ENCODE assay signal across 8 mouse cellular contexts in genomic region chr11:100527458-100528374, GRCm38 (mm10). TPM values are rescaled to one million over a fixed set of nuclear protein-coding genes. Genes with fewer than 3 reads are reported as not detected.
A peak's percentile ranks its signal among the peaks of the same experiment; 100 is the strongest.
DNase-seq lines count a peak whose midpoint lies in the region; ATAC-seq lines count a peak whose summit lies in the region.

TSS of gene Acly (minus strand) at chr11:100528000.

- peaks cover 26% of the 10 kb centered on the region for H3K4me1 ChIP-seq in hindbrain, embryonic 14.5 days (replicated peaks; ENCODE audit: control insufficient read depth, insufficient read depth, low read length)

- DNase-seq in R1 (ENCODE audit: low read depth, low spot score) = peak; percentile 100
- DNase-seq in cerebellum, postnatal 25 days = peak; percentile 97 to 100
- peak; percentile 95 to 96 for DNase-seq in frontal cortex, postnatal 25 days (ENCODE audit: low spot score in 2 of 2)
- peak; percentile 98 for DNase-seq in hindbrain, embryonic 14.5 days (ENCODE audit: low spot score)
- DNase-seq in layer of hippocampus, postnatal 36 days = peak; percentile 97
- peak; percentile 99 for DNase-seq in lung, postnatal 36 days
- peak; percentile 99 for DNase-seq in retina, postnatal 1 day
- DNase-seq in urinary bladder, adult 18-20 months (ENCODE audit: low spot score in 2 of 2) = peak; percentile 90 to 98

- H3K9me3 ChIP-seq in hindbrain, embryonic 14.5 days (ENCODE audit: control insufficient read depth, low read length) = no peaks in the 10 kb centered on the region

- whole genome bisulfite sequencing in hindbrain, embryonic 14.5 days = under 1% methylated on average over 54 of the region's 54 CpGs

- no peaks in the 10 kb centered on the region for H3K27me3 ChIP-seq in hindbrain, embryonic 14.5 days (ENCODE audit: control insufficient read depth, insufficient read depth, low read length)

- peak within 1 kb of the TSS; percentile 83 for H3K4me2 ChIP-seq in hindbrain, embryonic 14.5 days (replicated peaks)

- peak within 1 kb of the TSS; percentile 88 for H3K27ac ChIP-seq in hindbrain, embryonic 14.5 days

- peaks cover 12% of the 10 kb centered on the region for H3K36me3 ChIP-seq in hindbrain, embryonic 14.5 days (replicated peaks; ENCODE audit: control insufficient read depth, insufficient read depth)

- ATAC-seq in hindbrain, embryonic 14.5 days (ENCODE audit: low FRiP score) = peak; percentile 98

- H3K9ac ChIP-seq in hindbrain, embryonic 14.5 days = peak within 1 kb of the TSS; percentile 76

- H3K4me3 ChIP-seq in hindbrain, embryonic 14.5 days (replicated peaks; ENCODE audit: low read length) = peak within 1 kb of the TSS; percentile 68

RNA-seq across cellular contexts. Expression of gene Acly, which starts in this region (rescaled TPM):
- polyA plus RNA-seq in hindbrain, embryonic 14.5 days (2014; fragmentation: Nextera tagmentation; extraction: Ambion mirVana) = 224 and 244 TPM in 2 replicates
- total RNA-seq in layer of hippocampus, postnatal 36 days (2021) = 100 to 1,000 TPM; 103 to 109 TPM

Comparison
In these comparisons a context has a peak if more than half of its experiments do, and no peak if none do; other contexts are left out.
1. Peak in every context shown above with its lines: DNase-seq, ATAC-seq, H3K4me3 ChIP-seq and H3K27ac ChIP-seq.